Mouse (Mus musculus) heart, embryonic 15.5 days (tissue): ENCODE data around the gene Kalrn. TPM values are rescaled to one million over a fixed set of nuclear protein-coding genes. Genes with fewer than 3 reads are reported as not detected.

Experiments used
- ATAC-seq: fragments of 200-750 bp; cut with Nextera tagmentation; replicated peaks from 2 replicates; pipeline ENCODE4 v1.8.0; 2017; ENCODE audit warnings: low read depth, moderate TSS enrichment; ENCODE audit not compliant: insufficient number of reproducible peaks, insufficient read depth, low FRiP score
- H3K27ac ChIP-seq: fragments of 300-500 bp; sonication (generic); 2 replicates; pipeline ENCODE4 v1.5.1; 2015; ENCODE audit warnings: mild to moderate bottlenecking, inconsistent platforms
- H3K27me3 ChIP-seq: fragments of 300-500 bp; sonication (generic); 2 replicates; pipeline ENCODE4 v1.6.1; 2015; ENCODE audit warnings: inconsistent platforms
- H3K36me3 ChIP-seq: fragments of 300-500 bp; sonication (generic); 2 replicates; pipeline ENCODE4 v1.6.1; 2015; ENCODE audit warnings: mild to moderate bottlenecking, inconsistent platforms
- H3K4me1 ChIP-seq: fragments of 300-500 bp; sonication (generic); replicated peaks from 2 replicates; pipeline ENCODE4 v1.6.1; 2015; ENCODE audit warnings: inconsistent platforms
- H3K4me2 ChIP-seq: fragments of 300-500 bp; sonication (generic); 2 replicates; pipeline ENCODE4 v1.6.1; 2015; ENCODE audit warnings: inconsistent platforms, mild to moderate bottlenecking, moderate library complexity
- H3K4me3 ChIP-seq: fragments of 300-500 bp; sonication (generic); 2 replicates; pipeline ENCODE4 v1.5.1; 2015; ENCODE audit warnings: mild to moderate bottlenecking, inconsistent platforms
- H3K9ac ChIP-seq: fragments of 300-500 bp; sonication (generic); 2 replicates; pipeline ENCODE4 v1.6.1; 2015; ENCODE audit warnings: mild to moderate bottlenecking, inconsistent platforms
- H3K9me3 ChIP-seq: fragments of 300-500 bp; sonication (generic); replicated peaks from 2 replicates; pipeline ENCODE4 v1.6.1; 2016; ENCODE audit warnings: inconsistent platforms
- WGBS: fragments of 180-500 bp; shearing (Covaris S2); methylation state at CpG from one replicate; pipeline ENCODE4 v1.1.7; 2015; ENCODE audit warnings: mixed read lengths; 5-methylcytosine and 5-hydroxymethylcytosine counted together
- polyA plus RNA-seq: library from polyadenylated mRNA; unstranded; fragments of >200 nt; fragmentation: Nextera tagmentation; extraction: Ambion mirVana; gene quantifications from 2 replicates; pipeline ENCODE4 v1.2.1, GENCODE M21; 2015

The Kalrn gene
- polyA plus RNA-seq, 1 experiment from 2014 or later, result 32.8 TPM

GRCm38 (mm10) chr16:34528234-34528983 is 44.9 kb downstream of the Kalrn start:
- H3K4me1 ChIP-seq, result peaks cover 9% of the 10 kb centered on the region
- no peaks in the 10 kb centered on the region for H3K9me3 ChIP-seq
- no peak overlapping the region for H3K4me2 ChIP-seq
- no peak overlapping the region for H3K27ac ChIP-seq
- ATAC-seq, result no peak
- H3K27me3 ChIP-seq, result no peaks in the 10 kb centered on the region
- H3K9ac ChIP-seq, result no peak overlapping the region
- 45% methylated on average over 5 of the region's 5 CpGs for WGBS
- H3K36me3 ChIP-seq, result no peaks in the 10 kb centered on the region
- H3K4me3 ChIP-seq, result no peak overlapping the region

- H3K27ac ChIP-seq, result no peak overlapping the region
Measured at GRCm38 (mm10) chr16:34526378-34526777, 47.0 kb downstream of the Kalrn start.

GRCm38 (mm10) chr16:34525866-34526265 is 47.5 kb downstream of the Kalrn start:
- no peak for ATAC-seq
- no peak overlapping the region for H3K27ac ChIP-seq
- no peak overlapping the region for H3K4me3 ChIP-seq
- no peak overlapping the region for H3K9ac ChIP-seq
- WGBS, result 76% methylated on average over 8 of the region's 8 CpGs
- no peaks in the 10 kb centered on the region for H3K36me3 ChIP-seq
- no peaks in the 10 kb centered on the region for H3K9me3 ChIP-seq
- no peaks in the 10 kb centered on the region for H3K27me3 ChIP-seq
- H3K4me1 ChIP-seq, result peaks cover 9% of the 10 kb centered on the region
- H3K4me2 ChIP-seq, result no peak overlapping the region

More at GRCm38 (mm10) chr16:34526378-34526777, 47.0 kb downstream of the Kalrn start:
- H3K4me3 ChIP-seq, result no peak overlapping the region
- WGBS, result 69% methylated on average over 7 of the region's 7 CpGs
- H3K9ac ChIP-seq, result no peak overlapping the region
- no peaks in the 10 kb centered on the region for H3K9me3 ChIP-seq
- ATAC-seq, result no peak
- no peak overlapping the region for H3K4me2 ChIP-seq
- no peaks in the 10 kb centered on the region for H3K36me3 ChIP-seq
- no peaks in the 10 kb centered on the region for H3K27me3 ChIP-seq
- peaks cover 9% of the 10 kb centered on the region for H3K4me1 ChIP-seq

- no peaks in the 10 kb centered on the region for H3K27me3 ChIP-seq
- H3K4me2 ChIP-seq, result no peak overlapping the region
- 11% methylated on average over 3 of the region's 3 CpGs for WGBS
- no peak for ATAC-seq
- no peaks in the 10 kb centered on the region for H3K36me3 ChIP-seq
- no peak overlapping the region for H3K9ac ChIP-seq
- H3K27ac ChIP-seq, result no peak overlapping the region
- peaks cover 9% of the 10 kb centered on the region for H3K4me1 ChIP-seq
- H3K9me3 ChIP-seq, result no peaks in the 10 kb centered on the region
- no peak overlapping the region for H3K4me3 ChIP-seq
Measured at GRCm38 (mm10) chr16:34525205-34525604, 48.1 kb downstream of the Kalrn start.

GRCm38 (mm10) chr16:34521061-34521460 is 52.3 kb downstream of the Kalrn start:
- WGBS, result 76% methylated on average over 5 of the region's 5 CpGs
- no peak overlapping the region for H3K27ac ChIP-seq
- H3K9me3 ChIP-seq, result no peaks in the 10 kb centered on the region
- no peaks in the 10 kb centered on the region for H3K36me3 ChIP-seq
- no peak for ATAC-seq
- no peak overlapping the region for H3K4me3 ChIP-seq
- no peaks in the 10 kb centered on the region for H3K27me3 ChIP-seq
- no peak overlapping the region for H3K4me2 ChIP-seq
- peaks cover 10% of the 10 kb centered on the region for H3K4me1 ChIP-seq
- no peak overlapping the region for H3K9ac ChIP-seq

GRCm38 (mm10) chr16:34516891-34517398 is 56.4 kb downstream of the Kalrn start:
- Histone ChIP-seq H3K27me3 (no peaks in the 10 kb centered on the region), H3K27ac (no peak overlapping the region), H3K36me3 (no peaks in the 10 kb centered on the region), H3K4me3 (no peak overlapping the region), H3K9me3 (no peaks in the 10 kb centered on the region), H3K9ac (no peak overlapping the region), H3K4me1 (peaks cover 10% of the 10 kb centered on the region), H3K4me2 (no peak overlapping the region)
- ATAC-seq, result no peak
- 66% methylated on average over 12 of the region's 12 CpGs for WGBS

GRCm38 (mm10) chr16:34515485-34515884 is 57.8 kb downstream of the Kalrn start:
- peaks cover 10% of the 10 kb centered on the region for H3K4me1 ChIP-seq
- no peak overlapping the region for H3K4me3 ChIP-seq
- H3K27me3 ChIP-seq, result no peaks in the 10 kb centered on the region
- H3K9me3 ChIP-seq, result no peaks in the 10 kb centered on the region
- no peaks in the 10 kb centered on the region for H3K36me3 ChIP-seq
- no peak overlapping the region for H3K9ac ChIP-seq
- H3K27ac ChIP-seq, result no peak overlapping the region
- 58% methylated on average over 4 of the region's 4 CpGs for WGBS
- H3K4me2 ChIP-seq, result no peak overlapping the region
- ATAC-seq, result no peak

GRCm38 (mm10) chr16:34513956-34514593 is 59.3 kb downstream of the Kalrn start:
- no peak for ATAC-seq
- no peaks in the 10 kb centered on the region for H3K36me3 ChIP-seq
- H3K4me3 ChIP-seq, result no peak overlapping the region
- H3K27me3 ChIP-seq, result no peaks in the 10 kb centered on the region
- H3K9ac ChIP-seq, result no peak overlapping the region
- H3K4me2 ChIP-seq, result no peak overlapping the region
- no peak overlapping the region for H3K27ac ChIP-seq
- peaks cover 10% of the 10 kb centered on the region for H3K4me1 ChIP-seq
- 60% methylated on average over 13 of the region's 13 CpGs for WGBS
- no peaks in the 10 kb centered on the region for H3K9me3 ChIP-seq

GRCm38 (mm10) chr16:34512326-34512725 is 61.0 kb downstream of the Kalrn start:
- WGBS, result 85% methylated on average over 4 of the region's 4 CpGs
- Histone ChIP-seq H3K4me2 (no peak overlapping the region), H3K4me3 (no peak overlapping the region)

GRCm38 (mm10) chr16:34508125-34508524 is 65.2 kb downstream of the Kalrn start:
- no peak overlapping the region for H3K9ac ChIP-seq
- peaks cover 4% of the 10 kb centered on the region; the same call in 1 of the 2 replicates for H3K4me1 ChIP-seq
- H3K27me3 ChIP-seq, result no peaks in the 10 kb centered on the region
- H3K9me3 ChIP-seq, result no peaks in the 10 kb centered on the region
- no peak overlapping the region for H3K4me3 ChIP-seq
- WGBS, result 81% methylated on average over 1 of the region's 1 CpGs
- no peaks in the 10 kb centered on the region for H3K36me3 ChIP-seq
- no peak overlapping the region for H3K4me2 ChIP-seq
- no peak for ATAC-seq
- no peak overlapping the region for H3K27ac ChIP-seq

More at GRCm38 (mm10) chr16:34512326-34512725, 61.0 kb downstream of the Kalrn start:
- no peak for ATAC-seq
- H3K27ac ChIP-seq, result no peak overlapping the region
- no peak overlapping the region for H3K9ac ChIP-seq
- no peaks in the 10 kb centered on the region for H3K36me3 ChIP-seq
- no peaks in the 10 kb centered on the region for H3K9me3 ChIP-seq
- peaks cover 14% of the 10 kb centered on the region; the same call in 1 of the 2 replicates for H3K4me1 ChIP-seq
- H3K27me3 ChIP-seq, result no peaks in the 10 kb centered on the region

GRCm38 (mm10) chr16:34506048-34506447 is 67.3 kb downstream of the Kalrn start:
- Histone ChIP-seq H3K4me2 (no peak overlapping the region), H3K9me3 (no peaks in the 10 kb centered on the region), H3K4me3 (no peak overlapping the region), H3K27ac (no peak overlapping the region), H3K4me1 (peaks cover 4% of the 10 kb centered on the region; the same call in 1 of the 2 replicates), H3K9ac (no peak overlapping the region), H3K36me3 (no peaks in the 10 kb centered on the region), H3K27me3 (no peaks in the 10 kb centered on the region)
- no peak for ATAC-seq
- WGBS, result 66% methylated on average over 2 of the region's 2 CpGs
